Mouse (Mus musculus): ENCODE data around the gene 4931428F04Rik. TPM values are rescaled to one million over a fixed set of nuclear protein-coding genes. Genes with fewer than 3 reads are reported as not detected.

The 4931428F04Rik gene
- total and polyA plus RNA-seq, 2 experiments: 0.46 to 1.7 TPM

DNA sequence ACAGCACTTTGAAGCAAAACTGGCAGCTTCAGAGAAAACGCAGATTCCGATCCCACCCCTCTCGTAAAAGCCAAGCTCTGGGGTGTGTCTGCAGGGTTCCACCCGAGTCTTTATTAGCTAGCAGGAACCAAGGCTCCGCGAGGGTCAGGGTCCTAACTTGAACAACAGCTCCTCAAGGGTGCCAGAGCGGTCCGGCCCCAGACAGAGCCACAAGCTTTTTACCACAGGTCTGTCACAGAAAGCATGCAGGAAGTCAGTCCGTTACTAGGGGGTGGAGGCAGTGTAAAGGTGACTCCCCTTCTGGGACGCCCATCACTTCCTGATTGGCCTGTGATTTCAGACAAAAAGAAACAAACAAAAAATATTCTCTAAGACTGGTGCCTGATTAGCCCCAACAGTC lies 24.5 kb downstream of the 4931428F04Rik start:
- H3K9ac ChIP-seq (ENCODE audit: low read depth, low read length): peak overlapping the region; percentile 30
- H3K27me3 ChIP-seq (ENCODE audit: control insufficient read depth, insufficient read depth, low read length): no peaks in the 10 kb centered on the region
- peak; percentile 78 for DNase-seq (ENCODE audit: extremely low read depth, low read depth, low spot score)
- TF ChIP-seq CTCF (IDR thresholded peaks at IDR 0.05; ENCODE audit: low read depth, low read length) (no peak), POLR2A (IDR thresholded peaks at IDR 0.05; ENCODE audit: extremely low read depth, insufficient read depth, low read length) (no peak)
- peaks cover 14% of the 10 kb centered on the region for H3K79me2 ChIP-seq (ENCODE audit: control insufficient read depth, insufficient read depth, low read length)
- no peaks in the 10 kb centered on the region for H3K36me3 ChIP-seq (ENCODE audit: control insufficient read depth, insufficient read depth, low read length)
- WGBS: 12% methylated on average over 10 of the region's 10 CpGs
- peak overlapping the region; percentile 92 for H3K4me3 ChIP-seq (ENCODE audit: insufficient read depth, low read depth, low read length)
- H3K27ac ChIP-seq (replicated peaks; ENCODE audit: insufficient read depth, low read depth, low read length): peak overlapping the region; percentile 73
- H3K4me1 ChIP-seq (ENCODE audit: control insufficient read depth, insufficient read depth, low read length): peaks cover 16% of the 10 kb centered on the region

DNA sequence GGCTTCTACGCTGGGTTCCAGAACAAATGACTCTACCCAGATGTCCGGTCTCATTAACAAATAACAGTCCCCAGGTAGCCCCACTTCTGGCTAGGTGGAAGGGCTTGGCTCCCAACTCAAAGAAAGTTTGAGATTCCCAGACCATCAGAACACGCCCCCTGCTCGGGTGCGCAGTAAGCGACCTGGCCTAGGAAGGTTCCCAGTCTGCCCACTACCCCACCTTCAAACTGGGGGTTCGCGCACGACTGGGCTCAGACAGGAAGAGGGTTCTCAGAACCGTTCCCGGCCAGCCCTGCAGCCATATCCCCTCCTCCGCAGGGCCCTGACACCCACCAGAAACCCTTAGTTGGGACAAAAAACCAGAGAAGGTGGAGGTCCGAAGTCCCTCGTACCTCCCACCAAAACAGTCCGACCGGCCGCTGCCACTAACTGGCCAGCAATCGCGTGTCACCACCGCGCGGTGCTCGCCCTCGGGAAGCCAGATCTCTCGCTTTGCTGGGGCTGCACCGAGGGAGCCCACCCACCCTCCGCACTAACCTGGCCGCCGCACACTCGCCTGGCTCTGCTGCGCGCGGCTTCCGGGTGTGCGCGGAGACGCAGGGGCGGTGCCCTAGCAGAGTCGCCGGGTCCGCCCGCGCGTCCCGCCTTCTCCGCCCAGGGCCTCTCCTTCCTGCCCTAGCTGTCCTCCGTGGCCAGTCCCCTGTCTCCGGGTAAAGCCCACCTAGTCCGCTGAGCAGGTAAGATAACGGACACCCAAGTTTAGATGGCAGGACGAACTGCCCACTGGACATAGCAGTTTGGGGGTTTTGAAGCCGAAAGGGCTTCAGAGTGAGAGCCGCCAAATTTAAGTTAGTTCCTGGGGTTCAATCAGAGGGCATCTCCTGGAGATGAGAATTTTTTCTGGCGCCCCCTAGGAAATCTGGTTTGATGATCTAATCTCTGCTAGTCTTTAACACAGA lies 25.4 kb downstream of the 4931428F04Rik start, which contains the start of the genes Tradd and Fbxl8:
TSS of gene Tradd (minus strand) at position 586 of the 959 bp plus-strand sequence.
TSS of gene Fbxl8 (plus strand) at position 625 of the 959 bp plus-strand sequence.
- H3K27ac ChIP-seq (replicated peaks; ENCODE audit: insufficient read depth, low read depth, low read length): peak within 1 kb of the TSS; percentile 73
- peak within 1 kb of the TSS; percentile 92 for H3K9ac ChIP-seq (ENCODE audit: low read depth, low read length)
- peak; percentile 58; the same call in 1 of the 2 replicates for TF ChIP-seq POLR2A (IDR thresholded peaks at IDR 0.05; ENCODE audit: extremely low read depth, insufficient read depth, low read length)
- no peak for TF ChIP-seq CTCF (IDR thresholded peaks at IDR 0.05; ENCODE audit: low read depth, low read length)
- 1% methylated on average over 54 of the region's 54 CpGs for WGBS
- H3K4me3 ChIP-seq (ENCODE audit: insufficient read depth, low read depth, low read length): peak within 1 kb of the TSS; percentile 92
- H3K36me3 ChIP-seq (ENCODE audit: control insufficient read depth, insufficient read depth, low read length): no peaks in the 10 kb centered on the region
- H3K27me3 ChIP-seq (ENCODE audit: control insufficient read depth, insufficient read depth, low read length): no peaks in the 10 kb centered on the region
- H3K4me1 ChIP-seq (ENCODE audit: control insufficient read depth, insufficient read depth, low read length): peaks cover 16% of the 10 kb centered on the region; the same call in 1 of the 2 replicates
- DNase-seq (ENCODE audit: extremely low read depth, low read depth, low spot score): peak; percentile 65
- peaks cover 14% of the 10 kb centered on the region for H3K79me2 ChIP-seq (ENCODE audit: control insufficient read depth, insufficient read depth, low read length)

DNA sequence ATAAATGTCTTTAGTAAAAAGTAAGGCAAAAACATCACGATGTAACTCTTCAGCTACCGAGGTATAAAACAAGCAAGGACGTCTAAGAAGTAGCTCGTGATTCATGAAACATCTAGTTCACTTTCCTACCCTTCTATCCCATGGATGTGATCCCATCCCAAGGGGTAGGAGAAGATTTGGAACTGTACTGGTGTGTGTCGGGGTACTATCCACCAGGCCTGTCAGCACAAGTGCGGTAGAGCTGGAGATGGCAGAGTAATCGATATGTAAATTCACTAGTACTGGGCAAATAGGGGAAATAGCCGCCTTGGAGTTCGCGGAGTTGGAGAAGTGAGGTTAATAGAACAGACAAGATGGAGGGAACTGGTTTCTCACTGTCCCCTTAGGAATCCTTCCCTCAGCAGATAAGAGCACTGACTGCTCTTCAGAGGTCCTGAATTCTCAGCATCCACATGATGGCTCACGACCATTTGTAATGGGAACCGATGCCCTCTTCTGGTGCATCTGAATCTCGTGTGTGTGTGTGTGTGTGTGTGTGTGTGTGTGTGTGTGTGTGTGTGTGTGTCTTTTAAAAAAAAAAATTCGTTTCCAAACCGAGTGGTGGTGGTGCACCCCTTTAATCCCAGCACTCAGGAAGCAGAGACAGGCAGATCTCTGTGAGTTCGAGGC lies 26.3 kb downstream of the 4931428F04Rik start:
- H3K4me1 ChIP-seq (ENCODE audit: control insufficient read depth, insufficient read depth, low read length): peaks cover 15% of the 10 kb centered on the region; the same call in 1 of the 2 replicates
- DNase-seq (ENCODE audit: extremely low read depth, low read depth, low spot score): no peak
- no peak overlapping the region for H3K4me3 ChIP-seq (ENCODE audit: insufficient read depth, low read depth, low read length)
- peaks cover 13% of the 10 kb centered on the region for H3K79me2 ChIP-seq (ENCODE audit: control insufficient read depth, insufficient read depth, low read length)
- 45% methylated on average over 16 of the region's 16 CpGs for WGBS
- H3K27me3 ChIP-seq (ENCODE audit: control insufficient read depth, insufficient read depth, low read length): no peaks in the 10 kb centered on the region
- H3K36me3 ChIP-seq (ENCODE audit: control insufficient read depth, insufficient read depth, low read length): no peaks in the 10 kb centered on the region
- TF ChIP-seq POLR2A (IDR thresholded peaks at IDR 0.05; ENCODE audit: extremely low read depth, insufficient read depth, low read length): no peak
- TF ChIP-seq CTCF (IDR thresholded peaks at IDR 0.05; ENCODE audit: low read depth, low read length): no peak
- H3K27ac ChIP-seq (replicated peaks; ENCODE audit: insufficient read depth, low read depth, low read length): no peak overlapping the region
- no peak overlapping the region for H3K9ac ChIP-seq (ENCODE audit: low read depth, low read length)

DNA sequence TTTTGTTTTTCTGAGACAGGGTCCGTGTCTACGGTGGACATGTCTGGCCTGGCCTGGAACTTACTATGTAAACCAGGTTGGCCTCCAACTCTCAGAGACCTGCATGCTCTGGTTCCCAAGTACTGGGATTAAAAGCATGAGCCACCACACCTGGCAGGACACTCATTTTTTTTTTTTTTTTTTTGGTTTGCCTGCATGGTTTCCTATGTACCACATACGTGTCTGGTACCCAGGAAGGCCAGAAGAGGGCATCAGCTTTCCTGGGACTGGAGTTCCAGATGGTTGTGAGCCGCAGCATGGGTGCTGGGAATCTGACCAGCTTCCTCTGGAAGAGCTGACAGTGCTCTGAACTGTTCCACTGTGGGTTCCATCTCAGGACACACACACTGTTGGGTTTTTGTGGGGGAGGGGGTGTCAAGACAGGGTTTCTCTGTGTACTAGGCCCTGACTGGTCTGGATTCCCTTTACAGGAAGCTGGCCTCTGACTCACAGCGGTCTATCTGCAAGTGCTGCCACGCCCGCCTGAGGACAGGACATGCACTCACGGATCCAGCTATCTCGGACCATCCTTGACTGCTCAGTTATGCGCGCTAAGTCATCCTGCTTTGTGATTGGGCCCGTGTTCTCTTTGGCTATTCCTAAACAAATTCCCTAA lies 28.2 kb downstream of the 4931428F04Rik start:
- no peak overlapping the region for H3K4me3 ChIP-seq (ENCODE audit: insufficient read depth, low read depth, low read length)
- no peaks in the 10 kb centered on the region for H3K27me3 ChIP-seq (ENCODE audit: control insufficient read depth, insufficient read depth, low read length)
- TF ChIP-seq CTCF (IDR thresholded peaks at IDR 0.05; ENCODE audit: low read depth, low read length): no peak
- TF ChIP-seq POLR2A (IDR thresholded peaks at IDR 0.05; ENCODE audit: extremely low read depth, insufficient read depth, low read length): no peak
- DNase-seq (ENCODE audit: extremely low read depth, low read depth, low spot score): no peak
- H3K36me3 ChIP-seq (ENCODE audit: control insufficient read depth, insufficient read depth, low read length): no peaks in the 10 kb centered on the region
- peaks cover 7% of the 10 kb centered on the region; the same call in 1 of the 2 replicates for H3K79me2 ChIP-seq (ENCODE audit: control insufficient read depth, insufficient read depth, low read length)
- H3K27ac ChIP-seq (replicated peaks; ENCODE audit: insufficient read depth, low read depth, low read length): no peak overlapping the region
- peaks cover 9% of the 10 kb centered on the region; the same call in 1 of the 2 replicates for H3K4me1 ChIP-seq (ENCODE audit: control insufficient read depth, insufficient read depth, low read length)
- WGBS: 85% methylated on average over 12 of the region's 12 CpGs
- H3K9ac ChIP-seq (ENCODE audit: low read depth, low read length): no peak overlapping the region

DNA sequence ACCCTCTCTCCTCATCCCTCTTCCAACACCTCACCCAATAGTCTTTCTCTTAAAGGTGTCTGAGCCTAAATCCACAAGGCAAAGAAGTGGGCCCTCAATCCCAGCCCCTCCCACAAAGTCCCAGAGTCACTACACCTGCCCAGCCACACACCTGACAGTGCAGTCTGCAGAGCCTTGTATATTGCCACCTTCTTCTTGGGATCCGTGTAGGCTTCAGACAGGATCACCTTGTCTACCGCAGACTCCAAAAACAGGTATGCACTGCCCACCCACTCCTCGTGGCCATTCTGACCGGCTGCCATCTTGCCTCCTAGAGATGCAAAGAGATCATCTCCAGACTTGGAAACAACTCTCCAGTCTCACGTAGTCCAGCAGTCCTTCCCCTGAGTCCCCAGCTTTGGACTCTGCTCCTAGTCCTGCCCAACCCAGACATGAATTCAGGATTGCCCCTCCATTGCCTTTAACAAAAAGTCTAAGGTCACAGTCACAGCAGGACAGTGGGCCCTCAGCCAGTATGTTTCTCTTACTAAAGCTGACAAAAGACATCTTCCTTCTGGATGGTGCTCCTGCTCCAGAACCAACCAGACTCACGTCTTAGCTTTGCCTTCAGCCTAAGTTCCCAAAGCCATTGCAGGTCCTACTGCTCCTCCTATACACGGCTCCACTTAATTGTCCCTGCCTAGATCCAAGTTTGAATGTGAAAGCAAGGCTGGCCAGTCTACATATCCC lies 29.1 kb downstream of the 4931428F04Rik start:
- Histone ChIP-seq H3K36me3 (ENCODE audit: control insufficient read depth, insufficient read depth, low read length) (no peaks in the 10 kb centered on the region), H3K27me3 (ENCODE audit: control insufficient read depth, insufficient read depth, low read length) (no peaks in the 10 kb centered on the region), H3K9ac (ENCODE audit: low read depth, low read length) (no peak overlapping the region), H3K79me2 (ENCODE audit: control insufficient read depth, insufficient read depth, low read length) (peaks cover 7% of the 10 kb centered on the region; the same call in 1 of the 2 replicates), H3K4me3 (ENCODE audit: insufficient read depth, low read depth, low read length) (no peak overlapping the region), H3K4me1 (ENCODE audit: control insufficient read depth, insufficient read depth, low read length) (peaks cover 9% of the 10 kb centered on the region; the same call in 1 of the 2 replicates), H3K27ac (replicated peaks; ENCODE audit: insufficient read depth, low read depth, low read length) (no peak overlapping the region)
- no peak for DNase-seq (ENCODE audit: extremely low read depth, low read depth, low spot score)
- 90% methylated on average over 7 of the region's 7 CpGs for WGBS
- TF ChIP-seq POLR2A (IDR thresholded peaks at IDR 0.05; ENCODE audit: extremely low read depth, insufficient read depth, low read length) (no peak), CTCF (IDR thresholded peaks at IDR 0.05; ENCODE audit: low read depth, low read length) (no peak)
